Mouse (Mus musculus): ENCODE results near the gene Calr4.

Calr4 gene

DNA sequence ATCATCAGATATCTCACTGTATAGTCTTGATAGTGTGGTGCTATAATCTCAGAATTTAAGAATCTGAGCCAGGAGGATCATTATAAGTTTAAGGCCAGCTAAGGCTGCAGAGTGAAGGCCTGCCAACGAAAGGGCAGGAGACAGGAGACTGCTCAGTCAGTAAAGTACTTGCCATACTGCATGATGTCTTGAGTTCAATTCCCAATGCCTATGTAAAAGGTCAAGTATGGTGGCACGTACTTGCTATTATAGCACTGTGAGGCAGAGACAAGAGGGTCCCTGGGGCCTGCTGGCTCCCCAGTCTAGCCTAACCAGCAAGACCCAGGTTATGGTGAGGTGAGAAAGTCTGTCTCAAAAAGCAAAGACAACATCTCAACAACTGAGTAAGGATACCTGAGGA, at the start of gene Calr4:
Gene Calr4 (plus strand): TSS at position 301 of the 400 bp plus-strand sequence.
- DNase-seq (ENCODE audit: low spot score): no peak

DNA sequence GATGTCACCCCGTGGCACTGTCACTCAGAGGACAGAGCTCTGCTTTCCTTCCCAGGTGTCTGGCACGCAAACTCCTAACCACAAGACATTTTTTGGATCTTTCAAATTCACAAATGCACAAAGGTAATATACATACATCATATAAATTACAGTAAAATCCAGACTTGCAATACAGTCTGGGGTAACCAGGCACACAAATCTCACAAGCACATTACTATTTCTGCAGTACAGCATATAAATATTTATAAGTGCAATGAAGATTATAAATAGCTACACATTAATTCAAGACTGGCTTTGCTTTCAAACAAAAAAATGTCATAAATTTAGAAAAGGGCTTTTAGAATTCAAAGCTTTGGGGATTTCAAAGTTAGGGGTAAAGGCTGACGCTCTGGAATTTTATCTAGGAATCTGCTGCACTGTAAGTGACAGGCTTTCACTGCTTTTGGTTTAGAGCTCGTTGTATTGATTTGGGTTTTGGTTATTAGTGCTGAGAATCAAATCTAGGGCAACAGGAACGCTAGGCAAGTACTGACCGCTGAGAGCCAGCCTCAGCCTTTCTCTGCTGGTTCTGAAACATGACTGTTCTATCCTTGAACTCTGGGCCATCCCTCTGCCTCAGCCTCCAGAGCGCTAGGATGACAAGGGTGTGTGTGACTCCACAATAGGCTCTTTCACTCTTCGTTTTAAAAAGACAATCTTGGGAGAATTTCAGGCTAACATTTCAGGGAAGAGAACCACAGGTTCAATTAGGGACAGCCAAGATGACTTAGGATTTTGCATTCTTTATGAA, 48.5 kb upstream of the Calr4 start:
- DNase-seq (ENCODE audit: low spot score): no peak

DNA sequence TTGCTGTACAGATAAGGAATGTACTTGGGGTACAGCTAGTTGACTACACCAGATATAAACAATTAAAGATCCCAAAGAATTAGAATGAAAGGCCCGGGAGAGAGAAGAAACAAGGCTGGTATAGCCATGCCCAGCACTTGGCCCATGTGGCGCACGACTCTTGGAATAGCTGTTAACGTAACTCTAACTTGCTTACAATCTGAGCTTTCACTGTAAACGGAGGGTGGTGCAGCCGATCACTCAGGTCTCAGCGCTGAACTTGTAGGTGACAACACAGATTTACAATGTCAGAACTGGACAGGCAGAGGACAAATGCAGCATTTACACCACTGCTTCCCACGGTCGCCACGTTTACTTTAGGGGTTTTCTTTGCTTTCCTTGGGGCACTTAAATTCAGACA, 42.7 kb upstream of the Calr4 start:
- no peak for DNase-seq (ENCODE audit: low spot score)

DNA sequence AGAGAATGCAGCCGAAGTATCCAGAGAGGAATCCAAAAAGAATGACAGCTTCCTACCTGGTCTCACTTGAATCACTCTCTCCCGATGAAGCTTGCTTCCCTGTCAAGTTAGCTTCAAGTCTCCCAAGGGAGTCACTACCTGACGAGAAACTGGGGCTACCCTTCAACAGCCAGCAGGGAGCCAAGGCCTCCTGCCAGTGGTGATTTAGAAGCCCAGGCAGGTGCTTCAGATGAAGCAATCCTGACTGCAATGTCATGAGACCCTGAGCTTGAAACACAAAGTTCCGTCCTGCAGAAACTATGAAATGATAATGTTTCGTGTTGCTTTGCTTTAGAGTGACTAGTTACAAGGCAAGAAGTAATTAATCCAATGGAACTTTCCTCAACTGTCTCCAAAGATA, 40.4 kb upstream of the Calr4 start:
- DNase-seq (ENCODE audit: low spot score): no peak

DNA sequence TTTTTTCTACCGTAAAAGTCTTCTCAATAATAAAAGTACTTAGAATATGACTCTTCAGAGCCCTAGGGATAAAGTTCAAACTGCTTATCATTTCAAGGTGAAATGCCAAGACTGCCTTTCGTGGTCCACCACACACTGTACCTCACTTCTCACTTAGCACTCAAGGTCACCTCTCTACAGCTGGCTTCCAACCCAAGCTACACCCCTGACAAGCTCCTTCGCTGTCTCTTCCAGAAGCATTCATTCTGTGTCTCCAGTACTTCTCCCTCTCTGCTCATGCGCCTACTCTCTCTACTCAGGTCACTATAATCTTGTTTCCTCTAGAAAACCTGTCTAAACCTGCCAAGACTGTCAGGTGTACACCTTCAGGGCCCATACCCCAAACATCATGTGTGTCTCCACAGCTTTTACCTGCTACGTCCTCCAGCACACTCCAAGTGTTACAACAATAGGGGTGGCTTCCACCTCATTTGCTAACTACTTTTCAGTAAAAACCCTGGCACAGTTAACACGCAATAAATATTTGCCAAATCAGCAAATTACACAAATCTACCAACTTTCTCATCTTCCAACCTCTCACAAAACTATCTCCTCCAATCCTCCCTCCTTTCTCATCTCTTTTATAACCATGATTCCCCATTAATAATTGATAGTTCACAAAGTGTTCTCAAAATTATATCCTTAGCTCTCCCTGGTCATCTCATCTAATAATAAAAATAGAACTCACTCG, 38.2 kb upstream of the Calr4 start:
- DNase-seq (ENCODE audit: low spot score): no peak

DNA sequence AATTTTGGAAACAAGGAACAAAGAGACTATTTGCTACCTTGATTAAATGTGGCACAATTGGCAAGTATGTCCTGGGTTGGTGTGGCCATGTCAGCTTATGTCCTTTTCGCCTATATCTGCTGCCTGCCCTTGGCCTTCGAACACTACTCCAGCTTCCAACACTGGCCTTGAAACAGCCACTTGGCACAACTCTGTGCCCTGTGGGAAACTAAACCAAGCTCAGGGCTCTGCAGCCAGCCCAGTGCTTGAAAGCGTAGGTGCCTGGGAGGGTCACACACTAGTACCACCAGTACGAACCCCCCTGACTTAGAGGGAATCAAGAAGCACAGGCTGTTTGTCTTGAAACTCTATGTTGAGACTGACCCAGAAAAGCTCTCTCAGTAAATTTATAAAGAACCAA, 35.2 kb upstream of the Calr4 start:
- DNase-seq (ENCODE audit: low spot score): no peak

DNA sequence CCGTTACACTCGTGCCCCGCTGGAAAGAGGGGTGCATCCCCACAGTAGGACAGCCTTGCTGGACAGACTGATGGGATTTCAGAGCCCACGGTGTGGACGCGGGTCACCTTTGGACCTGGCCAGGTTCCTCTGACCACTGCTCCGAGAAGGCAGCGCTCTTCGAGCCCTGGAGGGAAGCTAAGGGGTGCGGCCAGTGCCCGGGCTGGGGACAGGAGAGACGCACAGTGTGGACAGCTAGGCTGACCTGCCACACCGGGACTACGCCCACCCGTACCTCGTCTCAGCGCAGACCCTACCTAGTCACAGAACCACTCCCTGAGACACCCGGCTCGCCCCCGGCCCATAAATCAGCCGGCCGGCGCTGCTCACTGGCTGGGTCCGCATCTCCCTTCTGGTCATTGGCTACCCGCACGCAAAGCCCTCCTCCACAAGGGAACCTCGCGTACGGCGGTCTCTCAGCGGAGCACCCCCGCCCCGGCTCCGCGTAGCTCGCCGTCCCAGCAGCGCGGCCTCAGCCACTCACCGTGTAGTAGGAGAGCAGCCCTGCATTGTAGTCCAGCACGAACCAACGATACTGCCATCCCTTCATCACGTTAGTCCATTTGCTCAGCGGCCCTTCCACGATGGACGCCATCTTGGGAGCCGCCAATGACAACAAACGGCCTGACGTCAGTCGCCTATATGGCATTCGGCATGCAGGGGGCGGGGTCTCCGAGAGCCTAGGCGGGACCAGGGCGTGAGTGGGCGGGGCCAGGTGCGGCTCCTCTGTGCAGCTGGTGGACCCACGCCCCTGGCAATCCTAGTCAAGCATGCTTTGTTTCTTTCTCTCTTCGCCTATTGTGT, 32.5 kb upstream of the Calr4 start, which contains the start of gene Osbpl9:
Gene Osbpl9 (minus strand): TSS at position 691 of the 843 bp plus-strand sequence.
- DNase-seq (ENCODE audit: low spot score): peak; percentile 99

DNA sequence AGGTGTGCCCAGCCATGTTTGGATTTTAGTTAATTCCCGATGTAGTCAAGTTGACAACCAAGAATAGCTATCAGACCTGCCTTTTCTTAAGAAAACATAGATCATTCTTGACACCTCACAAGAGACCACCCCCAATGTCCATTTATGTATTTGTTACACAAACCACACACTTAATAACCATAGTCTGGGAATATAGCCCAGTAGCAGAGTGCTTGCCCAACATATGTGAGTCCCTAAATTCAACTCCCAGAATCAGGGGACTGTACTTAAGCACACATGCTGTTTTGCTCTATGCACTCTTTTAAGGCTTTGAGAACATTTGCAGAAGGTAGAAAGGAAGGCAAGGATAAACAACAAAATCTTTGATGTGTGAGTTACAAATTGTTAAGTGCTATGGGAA, 30.4 kb upstream of the Calr4 start:
- DNase-seq (ENCODE audit: low spot score): no peak

DNA sequence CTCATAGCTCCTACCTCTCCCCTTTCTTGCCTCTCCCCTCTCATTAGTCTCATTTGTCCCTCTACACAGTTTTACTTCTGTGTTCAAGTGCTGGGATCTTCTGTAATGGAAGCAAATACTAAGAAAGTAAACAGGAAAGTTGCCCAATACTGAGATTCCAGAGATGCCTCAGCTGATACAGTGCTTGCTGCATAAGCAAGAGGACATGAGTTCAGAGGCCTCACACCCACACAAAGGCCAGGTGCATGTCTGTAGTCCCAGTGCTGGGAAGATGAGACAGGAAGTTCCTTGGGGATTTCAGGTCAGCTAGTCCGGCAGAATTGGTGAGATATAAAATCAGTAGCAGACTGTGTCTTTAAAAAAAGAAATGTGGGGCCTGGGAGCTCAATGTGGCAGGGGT, 29.9 kb upstream of the Calr4 start:
- DNase-seq (ENCODE audit: low spot score): no peak

DNA sequence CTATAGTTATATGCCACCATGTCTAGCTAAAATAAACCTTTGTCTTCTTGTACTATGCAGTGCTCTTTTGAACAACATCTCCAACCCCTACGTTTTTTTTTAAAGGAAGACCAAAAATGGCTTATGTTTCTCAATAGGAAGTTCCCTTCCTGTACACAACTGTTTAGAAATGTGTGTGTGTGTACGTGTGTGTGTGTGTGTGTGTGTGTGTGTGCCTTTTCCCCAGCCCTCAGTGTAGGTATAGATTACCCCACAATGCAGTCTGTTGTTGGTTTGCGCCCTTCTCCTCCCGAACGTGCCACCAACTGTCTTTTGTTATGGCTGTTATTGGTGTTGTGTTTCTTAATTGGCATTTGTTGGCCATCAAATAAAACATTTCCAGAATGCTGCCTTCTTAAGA, 26.8 kb upstream of the Calr4 start:
- no peak for DNase-seq (ENCODE audit: low spot score)

DNA sequence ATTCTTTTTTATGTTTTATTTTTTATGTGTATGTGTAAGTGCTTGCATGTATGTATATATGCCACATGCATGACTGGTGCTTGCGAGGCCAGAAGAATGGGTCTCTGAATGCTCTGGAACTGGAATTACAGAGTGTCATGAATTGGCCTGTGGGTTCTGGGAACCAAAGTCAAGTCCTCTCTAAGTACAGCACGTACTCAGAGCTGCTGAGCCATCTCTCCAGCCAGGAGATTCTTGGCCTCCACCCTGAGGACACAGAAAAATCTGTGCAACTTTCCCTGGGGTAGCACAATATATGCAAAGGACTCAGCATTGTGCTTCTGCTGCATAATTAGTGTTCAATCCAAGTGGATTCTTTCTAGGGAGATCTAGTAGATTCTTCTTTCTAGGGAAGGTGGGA, 24.0 kb upstream of the Calr4 start:
- DNase-seq (ENCODE audit: low spot score): no peak

DNA sequence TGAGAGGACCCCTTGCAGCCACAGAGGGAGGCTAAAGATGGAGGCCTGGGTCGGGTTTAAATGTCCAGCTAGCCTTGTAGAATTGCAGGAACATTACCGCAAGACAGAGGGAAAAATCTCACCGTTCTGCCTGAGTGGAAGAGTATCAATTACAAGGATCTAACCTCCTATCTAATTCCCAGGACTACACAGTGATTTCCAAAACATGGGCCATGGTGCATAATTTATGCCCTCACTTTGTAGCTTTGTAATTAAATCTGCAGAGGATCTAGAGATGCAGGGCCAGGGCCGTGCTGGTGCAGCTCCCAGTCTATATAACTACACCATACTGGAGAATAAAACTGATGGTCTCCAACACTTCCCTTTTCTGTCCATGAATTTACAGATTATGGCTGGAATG, 23.4 kb upstream of the Calr4 start:
- no peak for DNase-seq (ENCODE audit: low spot score)

DNA sequence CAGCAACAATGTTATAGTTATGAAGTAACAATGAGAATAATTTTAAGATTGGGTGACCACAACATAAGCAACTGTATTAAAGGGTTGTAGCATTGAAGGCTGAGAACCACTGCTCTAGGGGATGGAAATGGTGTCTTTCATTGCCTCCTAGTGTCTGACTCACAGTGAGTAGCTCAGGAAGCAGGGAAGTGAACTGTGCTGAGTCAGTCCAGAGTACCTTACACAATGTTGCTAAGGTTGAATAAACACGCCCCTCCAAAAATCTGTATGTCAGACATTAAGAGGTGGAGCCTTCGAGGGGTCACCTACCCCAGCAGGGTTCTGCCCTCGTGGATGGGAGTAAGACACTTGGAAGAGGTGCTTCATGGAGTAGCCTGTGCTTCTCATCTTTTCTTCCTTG, 20.3 kb upstream of the Calr4 start:
- no peak for DNase-seq (ENCODE audit: low spot score)

DNA sequence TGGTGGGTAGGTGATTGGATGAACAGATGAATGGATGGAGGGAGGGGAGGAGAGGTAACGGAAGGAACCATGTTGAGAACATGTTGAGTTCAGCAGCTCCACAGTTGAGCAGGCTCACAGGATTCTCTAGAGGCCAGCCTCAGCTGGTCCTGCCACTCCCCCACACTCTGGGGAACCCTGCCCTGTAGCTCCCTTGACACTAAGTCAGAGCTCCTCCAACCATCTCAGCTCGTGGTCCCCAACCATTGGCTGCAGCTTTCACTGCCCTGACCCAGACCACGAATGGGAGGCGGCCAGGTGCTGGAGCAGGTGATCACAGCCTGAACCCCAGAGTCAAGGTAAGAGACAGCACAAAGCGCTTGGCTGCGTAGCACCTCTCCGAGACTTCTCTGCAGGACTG, 16.3 kb upstream of the Calr4 start:
- no peak for DNase-seq (ENCODE audit: low spot score)

DNA sequence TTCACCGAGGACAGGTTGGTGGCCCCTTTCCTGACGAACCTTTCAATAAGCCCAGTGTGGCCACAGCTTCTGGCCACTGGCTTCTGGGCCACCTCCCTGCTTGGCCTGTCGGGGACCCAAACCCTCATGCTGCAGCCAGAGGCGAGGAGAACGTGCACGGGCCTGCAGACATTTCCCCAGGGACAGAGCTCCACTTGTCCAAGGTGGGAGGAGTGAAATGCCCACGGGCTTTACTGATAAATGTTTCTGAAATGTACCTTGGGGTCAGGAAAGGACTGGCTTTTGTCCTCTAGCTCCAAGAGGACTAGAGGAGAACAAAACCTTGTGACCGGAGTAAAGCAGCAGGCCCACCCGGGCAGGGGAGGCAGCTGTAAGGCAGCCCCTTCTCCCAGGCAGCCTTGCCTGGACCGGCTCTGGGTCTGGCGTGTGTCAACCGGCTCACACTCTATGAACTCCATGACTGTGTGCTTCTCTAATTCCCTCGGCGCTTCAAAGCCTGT, 13.8 kb upstream of the Calr4 start:
- no peak for DNase-seq (ENCODE audit: low spot score)

DNA sequence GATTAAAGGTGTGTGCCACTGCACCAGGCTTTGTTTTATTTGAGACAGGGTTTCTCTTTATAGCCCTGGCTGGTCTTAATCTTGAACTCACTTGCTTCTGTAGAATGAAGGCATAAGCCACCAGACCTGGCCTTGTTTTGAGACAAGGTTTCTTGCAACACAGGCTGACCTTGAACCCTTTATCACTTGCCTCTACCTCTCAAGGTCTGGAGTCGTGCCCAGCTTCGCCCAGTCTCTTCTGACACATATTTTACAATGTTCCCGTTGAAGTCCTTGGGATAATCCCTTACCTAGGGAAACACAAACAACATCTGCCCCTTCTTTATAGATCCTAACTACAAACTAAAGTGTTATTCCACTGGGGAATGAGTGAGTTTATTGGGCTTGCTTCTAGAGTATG, 12.3 kb upstream of the Calr4 start:
- no peak for DNase-seq (ENCODE audit: low spot score)

DNA sequence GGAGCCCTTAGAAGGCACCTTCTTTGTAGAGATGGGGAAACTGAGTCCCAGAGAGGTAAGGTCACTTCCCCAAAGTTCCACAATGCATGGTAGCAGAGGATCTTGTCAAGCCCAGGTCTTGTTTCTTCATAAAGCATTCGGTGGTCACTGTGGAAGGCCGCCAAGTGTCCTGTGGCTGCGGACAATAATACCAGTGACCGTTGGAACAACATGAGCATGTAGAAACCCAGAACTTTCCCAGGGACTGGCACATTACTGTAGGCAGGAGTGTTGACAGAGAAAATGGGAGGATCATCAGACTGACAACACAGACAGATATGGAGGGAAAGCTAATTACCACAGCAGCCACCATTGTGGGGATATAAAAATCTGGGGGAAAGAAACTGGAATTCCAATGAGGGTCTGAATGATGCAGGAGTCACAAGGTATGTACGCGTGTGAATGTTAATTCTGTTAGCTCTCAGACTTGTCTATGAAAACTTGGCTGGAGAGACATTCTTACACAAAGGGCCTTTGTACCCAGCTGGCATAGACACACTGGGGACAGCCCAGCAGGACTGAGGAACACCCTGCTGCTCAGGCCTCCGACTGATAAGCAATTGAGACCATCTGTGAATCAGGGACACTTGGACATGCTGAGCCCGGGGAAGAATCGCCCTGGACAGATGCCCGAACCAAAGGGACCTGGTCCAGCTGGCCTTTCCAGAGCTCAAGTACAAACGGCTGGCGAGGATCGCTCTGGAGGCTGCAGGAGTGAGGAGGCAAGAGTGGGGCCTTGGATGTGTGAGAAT, 9.3 kb upstream of the Calr4 start:
- DNase-seq (ENCODE audit: low spot score): no peak

DNA sequence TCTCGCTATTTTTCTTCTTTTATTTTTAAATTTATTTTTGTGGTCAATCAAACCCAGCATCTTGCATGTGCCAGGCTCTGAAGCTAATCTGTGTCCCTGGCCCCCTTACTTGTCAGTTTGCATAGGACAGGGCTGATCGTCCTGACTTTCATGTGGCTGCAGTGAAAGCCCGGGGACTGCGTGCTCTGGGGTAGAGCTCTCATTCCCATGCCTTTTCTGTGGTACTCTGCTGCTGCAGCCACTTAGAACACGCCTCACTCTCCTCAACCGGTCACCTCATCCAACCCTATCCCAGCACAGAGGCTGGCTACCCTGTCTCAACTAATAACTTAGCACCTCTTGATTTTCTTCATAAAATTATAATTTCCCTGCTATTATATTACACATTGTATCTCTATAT, 8.7 kb upstream of the Calr4 start:
- DNase-seq (ENCODE audit: low spot score): no peak

DNA sequence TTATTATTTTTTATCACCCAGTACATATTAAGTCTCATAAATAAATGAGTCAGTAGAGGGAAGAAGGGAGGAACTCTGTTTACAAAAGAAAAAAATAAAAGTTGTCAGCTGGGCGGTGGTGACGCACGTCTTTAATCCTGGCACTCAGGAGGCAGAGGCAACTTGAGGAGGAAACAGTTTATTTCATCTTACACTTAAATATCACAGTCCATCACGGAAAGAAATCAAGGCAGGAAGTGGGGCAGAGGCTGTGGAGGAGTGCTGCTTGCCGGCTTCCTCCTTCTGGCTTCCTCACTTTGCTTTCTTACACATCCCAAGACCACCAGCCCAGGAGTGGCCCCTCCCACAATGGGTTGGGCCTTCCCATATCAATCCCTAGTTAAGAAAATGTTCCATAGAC, 8.2 kb upstream of the Calr4 start:
- no peak for DNase-seq (ENCODE audit: low spot score)

DNA sequence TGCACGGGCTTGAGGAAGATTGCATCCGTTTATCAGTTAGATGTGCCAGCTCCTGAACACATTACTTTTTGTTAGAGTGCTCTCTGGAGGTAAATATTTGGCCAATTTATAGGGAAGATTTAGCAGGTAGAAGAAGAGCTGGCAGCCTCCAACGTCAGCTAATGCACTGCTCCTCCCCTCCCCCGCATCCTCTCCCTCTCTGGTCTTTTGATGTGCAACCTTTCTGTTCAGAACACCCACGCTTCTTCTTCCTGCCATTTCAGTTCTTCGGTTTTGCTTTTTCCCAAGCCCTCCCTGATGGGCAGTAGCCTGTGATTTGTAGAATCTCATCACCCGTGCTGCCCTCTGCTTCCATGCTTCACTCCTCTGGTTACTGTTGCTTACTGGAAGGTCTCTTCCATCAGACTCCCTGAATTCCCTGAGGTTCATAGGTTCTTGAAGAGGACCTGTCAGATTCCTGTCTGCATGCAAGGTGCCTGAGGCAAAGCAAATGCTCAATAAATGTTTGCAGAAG, 4.5 kb upstream of the Calr4 start:
- DNase-seq (ENCODE audit: low spot score): no peak

DNA sequence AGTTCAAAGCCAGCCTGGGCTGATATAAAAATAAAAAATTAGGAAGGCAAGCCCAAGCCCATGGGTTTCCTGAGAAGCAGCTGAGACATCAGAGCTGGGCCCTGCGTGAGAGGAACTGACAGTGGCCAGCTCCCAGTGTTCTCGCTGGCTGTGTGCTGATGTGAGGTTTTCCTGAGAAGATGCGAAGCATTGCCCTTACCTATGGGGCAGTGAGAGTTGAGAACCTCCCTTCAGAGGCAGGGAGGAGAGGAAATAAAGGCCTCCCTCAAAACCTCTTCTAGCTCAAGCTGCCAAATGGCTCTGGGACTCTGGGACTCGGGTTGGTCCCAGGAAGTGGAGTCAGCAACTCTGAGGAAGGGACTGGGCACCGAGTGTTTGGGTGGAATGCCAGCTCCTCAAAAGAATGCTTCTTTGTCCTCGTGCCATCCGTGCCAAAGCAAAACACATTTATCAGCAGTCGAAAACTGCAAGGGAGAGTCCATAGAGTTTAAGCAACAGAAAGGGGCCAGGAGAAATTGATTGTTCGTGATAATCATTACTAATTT, 593 bp downstream of the Calr4 start:
- DNase-seq (ENCODE audit: low spot score): no peak

Data from retina, embryonic 14.5 days (tissue).